Mouse (Mus musculus) sigmoid colon, adult 10 weeks (tissue): Measurements from ENCODE around the gene Dop1b. TPM values are rescaled to one million over a fixed set of nuclear protein-coding genes. Genes with fewer than 3 reads are reported as not detected.

Experiments used
- polyA plus RNA-seq: library from polyadenylated mRNA; stranded (reverse); fragments of 350-450 nt; fragmentation: Illumina TruSeq; extraction: RNeasy Lipid Tissue Mini Kit (QIAGEN cat#74804); gene quantifications from one replicate; pipeline ENCODE4 v1.2.3, GENCODE M21; 2014; ENCODE audit warnings: low read depth, low replicate concordance

Gene Dop1b
- polyA plus RNA-seq, result 30.3 TPM

DNA sequence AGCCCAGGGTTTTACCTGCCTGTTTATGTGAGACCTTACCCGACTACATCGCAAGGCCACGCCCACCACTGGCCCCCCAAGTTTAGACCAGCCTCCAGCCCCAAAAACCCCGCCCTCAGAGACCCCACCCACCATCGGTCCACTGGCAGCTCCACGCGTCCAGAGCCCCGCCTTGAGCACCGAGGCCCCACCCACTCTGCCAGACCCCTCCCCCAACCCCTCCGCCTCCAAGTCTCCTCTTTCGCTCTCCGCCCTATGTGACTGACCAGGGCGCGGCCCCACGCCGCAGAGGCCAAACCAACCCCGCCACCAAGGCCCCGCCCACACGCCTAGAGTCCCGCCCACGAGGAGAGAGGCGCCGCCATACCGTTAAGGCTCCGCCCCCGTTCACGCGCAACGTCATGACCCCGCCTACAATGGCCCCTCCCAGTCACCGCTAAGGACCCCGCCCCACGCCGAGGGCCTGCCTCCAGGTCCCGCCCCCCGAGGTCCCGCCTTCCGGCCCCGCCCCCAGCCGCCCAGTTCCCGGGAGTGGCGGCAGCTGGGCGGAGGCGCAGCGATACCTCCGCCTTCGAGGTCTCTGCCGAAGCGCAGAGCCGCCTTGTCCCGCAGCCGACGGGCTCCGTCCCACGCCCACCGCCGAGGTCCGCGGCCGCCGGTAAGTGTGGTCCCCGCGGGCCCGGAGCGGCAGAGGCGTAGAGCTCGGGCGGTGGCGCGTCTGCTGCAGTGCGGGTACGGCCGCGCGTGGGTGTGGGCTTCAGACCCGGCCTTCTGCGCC lies at the start of gene Dop1b:
Gene Dop1b, plus strand, starts transcription at position 494 of the 778 bp plus-strand sequence.

DNA sequence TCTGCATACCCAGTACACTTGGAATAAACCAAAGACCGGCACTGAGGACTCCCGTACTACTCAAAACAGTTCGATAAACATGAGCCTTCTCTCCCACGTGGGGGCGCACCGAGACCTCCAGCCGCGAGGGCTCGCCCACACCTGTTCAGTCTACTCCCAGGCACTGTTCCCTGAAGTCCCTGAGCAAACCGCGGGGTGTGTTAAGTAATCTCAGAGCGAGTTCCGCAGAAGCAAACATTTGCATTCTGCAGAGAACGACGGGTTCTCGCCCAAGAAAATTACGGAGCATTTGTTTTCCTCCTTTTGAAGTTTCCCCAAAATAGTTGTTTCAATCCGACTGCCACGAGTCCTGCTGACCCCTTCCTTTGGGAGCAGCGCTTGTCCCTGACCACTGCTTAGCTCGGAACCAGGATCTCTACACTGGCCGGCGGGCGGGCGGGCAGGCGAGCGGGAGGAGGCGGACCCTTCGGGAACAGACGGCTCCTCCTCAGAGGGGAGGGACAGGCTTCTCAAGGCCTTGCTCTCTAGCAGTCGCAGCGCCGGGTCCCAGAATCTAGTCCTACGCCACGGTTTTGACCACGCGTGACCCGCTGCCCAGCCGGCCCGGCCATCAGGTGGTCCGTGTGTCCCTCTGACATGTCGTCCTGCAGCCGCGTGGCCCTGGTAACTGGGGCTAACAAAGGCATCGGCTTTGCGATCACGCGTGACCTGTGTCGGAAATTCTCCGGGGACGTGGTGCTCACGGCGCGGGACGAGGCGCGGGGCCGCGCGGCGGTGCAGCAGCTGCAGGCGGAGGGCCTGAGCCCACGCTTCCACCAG lies 28.8 kb upstream of the Dop1b start, which contains the start of gene Cbr3:
Gene Cbr3, plus strand, starts transcription at position 527 of the 819 bp plus-strand sequence.

DNA sequence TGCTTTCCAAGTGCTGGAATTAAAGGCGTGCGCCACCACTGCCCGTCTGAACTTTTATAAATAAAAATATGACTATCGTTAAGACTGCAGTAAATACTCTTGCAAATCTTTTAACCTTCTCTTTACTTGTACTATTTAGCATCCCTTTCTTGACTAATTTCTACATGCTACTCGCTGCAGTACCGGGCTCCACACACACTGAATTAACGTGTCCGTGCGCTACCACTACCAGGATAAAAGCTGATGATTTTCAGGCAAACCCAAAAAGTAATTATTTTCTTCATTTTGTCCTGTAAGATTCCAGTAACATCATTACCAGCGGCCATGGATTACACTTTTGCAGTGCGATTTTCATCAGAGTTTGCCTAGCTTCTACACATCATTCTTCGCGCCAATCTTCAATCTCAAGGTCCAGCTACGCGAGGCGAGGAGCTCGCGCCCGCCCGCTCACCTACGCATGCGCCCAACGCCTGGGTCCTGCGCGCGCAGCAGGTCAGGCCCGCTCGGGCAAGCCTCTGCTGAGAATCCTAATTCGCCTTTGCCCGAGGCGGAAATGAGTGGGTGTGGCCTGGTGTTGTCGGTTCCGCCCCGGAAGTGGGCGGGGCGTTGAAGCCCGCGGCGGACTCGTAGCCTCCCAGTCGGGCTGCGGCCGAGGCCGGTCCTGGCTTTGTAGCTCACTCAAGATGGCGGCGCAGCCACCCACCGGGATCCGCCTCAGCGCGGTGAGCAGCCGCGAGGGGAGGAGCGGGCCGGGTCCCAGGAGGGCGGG lies 120.1 kb downstream of the Dop1b start, which contains the start of gene Morc3:
Gene Morc3, plus strand, starts transcription at position 495 of the 769 bp plus-strand sequence.

Other genes with a start within 250 kb of the Dop1b start
- 2.0 TPM for gene Setd4, start 107.8 kb upstream of the Dop1b start, polyA plus RNA-seq
- gene Cbr1, start 106.1 kb upstream of the Dop1b start, polyA plus RNA-seq, result 46.7 TPM
- gene Gm5678, start 83.8 kb upstream of the Dop1b start, polyA plus RNA-seq, result not detected
- gene Cbr3, start 28.7 kb upstream of the Dop1b start, polyA plus RNA-seq, result 4.3 TPM
- gene Morc3, start 120.2 kb downstream of the Dop1b start, polyA plus RNA-seq, result 162 TPM
- gene Chaf1b, start 172.0 kb downstream of the Dop1b start, polyA plus RNA-seq, result 2.1 TPM